Mouse (Mus musculus): ENCODE results near the gene Tmem246. TPM values are rescaled to one million over a fixed set of nuclear protein-coding genes. Genes with fewer than 3 reads are reported as not detected.
A peak's percentile ranks its signal among the peaks of the same experiment; 100 is the strongest.
"Not testable (repeated sequence)": the region's sequence is repeated elsewhere in the genome, so short reads cannot be mapped to it uniquely, and the experiment has no call there.

The Tmem246 gene
- 10 to 100 TPM; 49.3 to 51.8 TPM for total RNA-seq (2021)

DNA sequence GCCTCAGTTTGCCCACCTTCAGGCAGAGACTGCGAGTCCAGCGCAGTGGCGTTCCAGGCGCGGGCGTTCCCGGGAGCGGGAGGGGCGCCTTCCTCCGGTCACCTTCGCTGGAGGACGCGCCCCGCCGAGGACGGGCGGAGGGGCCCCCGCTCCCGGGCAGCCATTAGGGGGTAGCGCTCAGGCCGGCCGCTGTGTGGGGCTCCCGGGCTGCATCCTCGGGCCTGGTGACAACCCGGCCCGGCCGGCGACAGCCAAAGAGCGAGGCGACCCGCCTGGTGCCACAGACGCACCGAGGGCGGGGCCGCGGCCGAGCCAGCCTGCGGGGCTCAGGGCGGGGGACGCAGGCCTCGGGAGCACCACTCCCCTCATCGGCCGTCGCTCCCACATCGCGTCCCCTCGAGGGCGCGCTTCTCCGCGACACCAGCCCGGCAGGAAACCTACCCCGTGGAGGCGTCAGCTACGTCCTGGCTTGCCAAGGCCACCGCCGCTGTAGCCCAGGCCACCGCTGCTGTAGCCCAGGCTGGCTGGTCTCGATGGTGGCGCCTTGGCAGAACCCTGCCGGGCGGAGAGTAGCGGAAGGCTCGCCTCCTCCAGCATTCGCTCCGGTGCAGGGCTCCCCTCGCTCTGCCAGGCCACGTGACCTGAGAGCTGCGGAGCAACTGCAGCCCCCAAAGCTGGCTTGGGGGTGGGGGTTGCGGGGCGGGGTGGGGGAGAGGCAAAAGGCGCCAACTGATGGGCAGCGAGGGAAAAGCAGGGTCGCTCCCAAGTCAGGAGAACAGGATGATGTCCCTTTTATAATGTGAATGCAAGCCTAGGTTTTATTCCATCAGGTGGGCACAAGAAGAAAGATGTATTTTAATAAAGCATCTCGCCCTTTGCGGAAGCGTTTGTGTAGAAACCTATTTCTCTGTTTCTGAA, at the start of gene Tmem246:
Gene Tmem246 (minus strand): TSS at position 694 of the 918 bp plus-strand sequence.
- peak; percentile 61 for DNase-seq (ENCODE audit: low spot score)
- intact Hi-C loops (cut with DNase I): loop anchor here (2.0 kb wide), 3 partner anchors 13 to 33 kb away; no protein-coding TSS in a partner anchor

GRCm38 (mm10) chr4:49639913-49640312, 42.2 kb upstream of the Tmem246 start:
- intact Hi-C loops (cut with DNase I): no loop called here
- DNase-seq (ENCODE audit: low spot score): no peak

- no peak for DNase-seq (ENCODE audit: low spot score)
- intact Hi-C loops (cut with DNase I): no loop called here
Observed at GRCm38 (mm10) chr4:49637821-49638220, 40.1 kb upstream of the Tmem246 start.

- DNase-seq (ENCODE audit: low spot score): no peak
- intact Hi-C loops (cut with DNase I): no loop called here
Observed at GRCm38 (mm10) chr4:49632139-49632481, 34.4 kb upstream of the Tmem246 start.

GRCm38 (mm10) chr4:49631319-49632138, 33.9 kb upstream of the Tmem246 start, which contains the start of gene Rnf20:
TSS of gene Rnf20 (plus strand) at chr4:49632006.
- peak; percentile 93 for DNase-seq (ENCODE audit: low spot score)
- intact Hi-C loops (cut with DNase I): loop anchor here (2.0 kb wide), 1 partner anchor 35 kb away; the partner anchor contains the start of gene Tmem246

- DNase-seq (ENCODE audit: low spot score): no peak
- intact Hi-C loops (cut with DNase I): loop anchor here (2.0 kb wide), 1 partner anchor 106 kb away; no protein-coding TSS in a partner anchor
Observed at GRCm38 (mm10) chr4:49628941-49629340, 31.3 kb upstream of the Tmem246 start.

GRCm38 (mm10) chr4:49626973-49627372, 29.3 kb upstream of the Tmem246 start:
- intact Hi-C loops (cut with DNase I): loop anchor here (1.0 kb wide), 1 partner anchor 60 kb away; no protein-coding TSS in a partner anchor
- DNase-seq (ENCODE audit: low spot score): peak; percentile 21

DNA sequence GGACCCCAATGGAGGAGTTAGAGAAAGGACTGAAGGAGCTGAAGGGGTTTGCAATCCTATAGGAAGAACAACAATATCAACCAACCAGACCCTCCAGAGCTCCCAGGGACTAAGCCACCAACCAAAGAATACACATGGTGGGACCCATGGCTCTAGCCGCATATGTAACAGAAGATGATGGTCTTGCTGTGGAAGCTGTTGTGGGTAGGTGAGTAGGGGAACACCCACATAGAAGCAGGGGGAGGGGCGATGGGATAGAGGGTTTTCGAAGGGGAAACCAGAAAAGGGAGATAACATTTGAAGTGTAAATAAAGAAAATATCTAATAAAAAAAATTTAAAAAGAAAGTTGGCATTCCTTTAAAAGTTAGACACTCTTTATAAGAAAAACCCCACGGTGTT, 27.3 kb upstream of the Tmem246 start:
- DNase-seq (ENCODE audit: low spot score); intact Hi-C loops (cut with DNase I): not testable (repeated sequence)

DNA sequence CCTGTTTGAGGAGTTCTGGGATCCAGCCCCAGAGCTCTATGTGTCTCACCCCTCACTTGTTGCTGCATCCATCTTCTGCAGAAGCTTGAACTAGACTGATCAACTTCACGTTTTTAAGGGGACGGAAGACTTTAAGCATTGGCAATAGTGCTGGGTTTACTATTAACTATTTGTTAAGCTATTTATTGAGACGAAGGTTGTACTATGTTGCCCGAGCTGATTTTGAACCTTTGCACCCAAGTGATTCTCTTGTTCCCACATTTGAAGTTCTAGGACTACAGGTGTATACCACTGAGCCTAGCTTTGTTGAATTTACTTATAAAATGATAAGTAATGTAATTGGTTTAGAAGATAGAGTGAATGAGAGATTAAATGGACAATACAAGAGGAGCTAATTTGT, 26.2 kb upstream of the Tmem246 start:
- DNase-seq (ENCODE audit: low spot score): no peak
- intact Hi-C loops (cut with DNase I): no loop called here

GRCm38 (mm10) chr4:49622272-49622671, 24.6 kb upstream of the Tmem246 start:
- DNase-seq (ENCODE audit: low spot score): no peak
- intact Hi-C loops (cut with DNase I): no loop called here

DNA sequence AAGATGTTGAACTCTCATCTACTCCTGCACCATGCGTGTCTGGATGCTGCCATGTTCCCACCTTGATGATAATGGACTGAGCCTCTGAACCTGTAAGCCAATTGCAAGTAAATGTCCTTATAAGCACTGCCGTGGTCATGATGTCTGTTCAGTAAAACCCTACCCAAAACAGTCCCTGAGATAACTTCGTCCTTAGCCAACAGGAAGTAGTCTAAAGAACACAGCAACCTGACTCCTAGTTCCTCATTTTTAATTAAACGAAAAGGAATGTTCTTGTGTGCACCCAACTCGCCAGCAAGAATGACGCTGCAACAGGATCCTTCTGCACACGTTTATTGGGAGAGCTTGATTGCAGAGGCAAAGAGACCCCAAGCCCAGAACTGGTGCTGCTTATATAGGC, 22.2 kb upstream of the Tmem246 start:
- not testable (repeated sequence) for DNase-seq (ENCODE audit: low spot score)

GRCm38 (mm10) chr4:49616924-49617323, 19.2 kb upstream of the Tmem246 start:
- intact Hi-C loops (cut with DNase I): no loop called here
- no peak for DNase-seq (ENCODE audit: low spot score)

More for the DNA sequence above, 22.2 kb upstream of the Tmem246 start:
- intact Hi-C loops (cut with DNase I): not testable (repeated sequence)

- intact Hi-C loops (cut with DNase I): no loop called here
- no peak for DNase-seq (ENCODE audit: low spot score)
Observed at GRCm38 (mm10) chr4:49605459-49605858, 7.8 kb upstream of the Tmem246 start.

DNA sequence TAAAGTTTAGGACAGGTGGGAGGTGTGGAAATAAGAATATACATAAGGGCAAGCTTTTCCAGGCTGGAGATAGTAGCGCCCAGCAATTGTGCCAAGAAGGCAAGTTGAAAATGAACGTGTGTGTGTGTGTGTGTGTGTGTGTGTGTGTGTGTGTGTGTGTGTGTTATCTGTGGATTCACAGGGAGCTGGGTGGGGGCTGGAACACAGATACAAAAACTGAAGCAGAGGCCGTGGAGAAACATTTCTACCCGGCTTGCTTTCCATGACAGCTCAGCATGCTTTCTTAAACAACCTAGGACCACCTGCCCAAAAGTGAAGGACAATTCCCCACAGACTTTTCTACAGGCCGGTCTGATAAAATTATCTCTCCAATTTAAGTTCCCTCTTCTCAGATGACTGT, 6.9 kb upstream of the Tmem246 start:
- no peak for DNase-seq (ENCODE audit: low spot score)
- intact Hi-C loops (cut with DNase I): no loop called here

DNA sequence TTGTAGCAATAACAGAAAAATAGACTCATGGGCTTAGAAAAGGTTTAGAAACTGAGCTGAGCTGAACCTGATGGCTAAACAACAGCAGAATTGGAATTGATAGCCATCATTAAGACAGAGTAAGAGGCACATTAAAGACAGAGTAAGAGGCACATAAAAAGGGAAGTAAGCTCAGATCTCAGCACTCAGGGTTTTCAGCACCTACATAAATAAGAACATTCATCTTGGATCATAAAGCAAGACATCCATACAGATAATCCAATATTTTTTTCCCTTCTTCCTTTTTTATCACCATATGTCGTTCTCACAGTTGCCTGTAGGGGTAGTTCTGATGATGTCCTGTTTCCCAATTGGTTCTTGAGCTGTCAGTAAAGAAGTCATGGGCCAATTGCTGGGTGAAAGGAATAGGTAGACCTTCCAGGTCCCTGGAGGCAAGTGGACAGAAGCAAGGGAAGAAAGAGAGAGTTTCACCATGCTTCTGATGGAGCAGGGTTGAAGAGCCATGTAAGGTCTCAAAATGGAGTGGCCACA, 6.4 kb upstream of the Tmem246 start:
- no peak for DNase-seq (ENCODE audit: low spot score)
- intact Hi-C loops (cut with DNase I): no loop called here

- DNase-seq (ENCODE audit: low spot score): no peak
- intact Hi-C loops (cut with DNase I): no loop called here
Observed at GRCm38 (mm10) chr4:49603161-49603560, 5.5 kb upstream of the Tmem246 start.

DNA sequence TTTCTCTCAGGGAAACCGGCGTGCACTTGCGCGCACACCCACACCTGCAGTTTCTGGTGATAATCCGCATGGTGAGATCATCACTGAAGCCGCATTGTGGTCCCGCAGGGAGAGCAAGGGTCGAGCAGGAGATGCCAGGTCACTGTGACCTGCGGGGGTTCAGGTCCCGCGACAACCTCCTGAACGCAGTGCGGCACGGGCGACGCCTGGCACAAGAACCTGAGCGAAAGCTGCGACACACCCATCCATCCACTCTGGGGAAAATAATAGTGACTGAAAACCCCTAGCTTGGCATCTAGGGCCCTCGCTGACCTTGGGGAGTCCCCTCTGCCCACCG, 862 bp downstream of the Tmem246 start:
- no peak for DNase-seq (ENCODE audit: low spot score)
- intact Hi-C loops (cut with DNase I): loop anchor here (2.0 kb wide), 2 partner anchors 30 to 34 kb away; no protein-coding TSS in a partner anchor

- no peak for DNase-seq (ENCODE audit: low spot score)
- intact Hi-C loops (cut with DNase I): no loop called here
Observed at GRCm38 (mm10) chr4:49590152-49590551, 7.5 kb downstream of the Tmem246 start.

GRCm38 (mm10) chr4:49586811-49587210, 10.9 kb downstream of the Tmem246 start:
- no peak for DNase-seq (ENCODE audit: low spot score)
- intact Hi-C loops (cut with DNase I): no loop called here

DNA sequence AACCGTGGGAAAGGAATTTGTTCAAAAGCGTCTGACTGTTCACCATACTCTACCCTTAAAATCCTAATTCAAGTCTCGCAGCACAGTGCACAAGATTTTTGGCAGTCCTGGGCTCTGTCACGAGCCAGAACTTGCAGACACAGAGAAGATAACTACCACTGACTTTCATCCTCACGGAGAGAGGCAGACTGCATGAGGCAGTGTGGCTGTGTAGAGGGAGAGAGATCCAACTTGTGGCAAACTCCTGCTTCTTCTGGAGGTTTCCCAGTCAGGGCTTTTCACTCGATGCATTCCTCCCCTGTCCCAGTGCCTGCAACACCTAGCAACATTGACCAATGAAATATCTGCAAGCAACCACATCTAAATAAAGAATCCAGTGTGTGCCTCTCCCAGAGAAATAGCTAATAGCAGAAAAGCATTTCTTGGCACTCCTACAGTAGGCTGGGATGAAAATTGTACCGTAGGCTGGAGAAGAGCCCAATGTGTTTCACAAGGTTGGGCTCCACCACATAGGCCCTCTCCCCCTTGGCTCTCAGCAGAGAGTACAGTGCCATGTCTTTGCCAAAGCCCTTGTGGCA, 12.1 kb downstream of the Tmem246 start:
- no peak for DNase-seq (ENCODE audit: low spot score)
- intact Hi-C loops (cut with DNase I): loop anchor here (2.0 kb wide), 1 partner anchor 13 kb away; no protein-coding TSS in a partner anchor
